ENCODE assay signal across 25 mouse cellular contexts in the genomic region with DNA sequence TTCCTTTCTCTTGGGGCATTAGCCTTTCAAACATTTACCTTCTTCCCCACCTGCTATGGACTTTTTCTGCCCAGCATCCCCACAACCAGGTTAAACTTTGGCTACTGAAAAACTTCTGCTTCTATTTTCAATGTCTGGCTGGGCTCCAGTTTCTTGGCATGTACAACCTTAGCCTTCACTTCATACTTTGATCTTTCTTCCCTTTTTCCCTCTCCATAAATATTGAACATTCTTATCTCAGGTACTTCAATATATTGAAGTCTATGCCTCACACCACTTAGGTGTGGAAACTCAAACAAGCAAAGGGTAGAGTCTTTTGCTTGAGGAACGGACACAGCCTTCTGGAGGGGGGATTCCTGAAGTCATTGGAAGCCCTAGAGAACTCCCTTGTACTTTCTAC.
"Had no signal": no experiment of that assay in that cellular context is flagged by ENCODE, and none has a peak within 500 bp of the region (broad histone marks: within the 10 kb centered on the region; RNA-seq: fewer than 3 reads in every experiment).

No protein-coding gene starts in this region.

- H3K27ac ChIP-seq: gastrocnemius, adult 2 months; heart, embryonic 13.5 days; heart, embryonic 15.5 days; hindbrain, embryonic 13.5 days; hindbrain, embryonic 15.5 days; hindbrain, postnatal 0 days; kidney, embryonic 15.5 days; kidney, postnatal 0 days; limb, embryonic 13.5 days had no signal

- H3K27me3 ChIP-seq: heart, embryonic 13.5 days; heart, embryonic 15.5 days; hindbrain, embryonic 13.5 days; hindbrain, embryonic 15.5 days; kidney, embryonic 15.5 days; limb, embryonic 13.5 days had no signal

- H3K9ac ChIP-seq: heart, embryonic 13.5 days; heart, embryonic 15.5 days; hindbrain, embryonic 13.5 days; hindbrain, embryonic 15.5 days; kidney, embryonic 15.5 days; limb, embryonic 13.5 days had no signal

- H3K36me3 ChIP-seq: heart, embryonic 13.5 days; heart, embryonic 15.5 days; hindbrain, embryonic 13.5 days; hindbrain, embryonic 15.5 days; kidney, embryonic 15.5 days; limb, embryonic 13.5 days had no signal

- H3K4me2 ChIP-seq: heart, embryonic 11.5 days; heart, embryonic 13.5 days; heart, embryonic 15.5 days; hindbrain, embryonic 13.5 days; hindbrain, embryonic 15.5 days; kidney, embryonic 15.5 days; limb, embryonic 13.5 days had no signal

- H3K4me1 ChIP-seq: heart, embryonic 13.5 days; heart, embryonic 15.5 days; hindbrain, embryonic 13.5 days; hindbrain, embryonic 15.5 days; kidney, embryonic 15.5 days; limb, embryonic 13.5 days had no signal

- H3K9me3 ChIP-seq: heart, embryonic 13.5 days; heart, embryonic 15.5 days; hindbrain, embryonic 13.5 days; hindbrain, embryonic 15.5 days; kidney, embryonic 15.5 days; limb, embryonic 13.5 days had no signal

- ATAC-seq: forebrain, embryonic 16.5 days; hindbrain, postnatal 0 days; intestine, embryonic 16.5 days had no signal

- DNase-seq: gastrocnemius, adult 2 months; gastrocnemius, postnatal 10 days; gastrocnemius, postnatal 25 days; heart, adult 18-20 months; heart, postnatal 14 days; heart, postnatal 36 days; kidney, adult 11 months; kidney, adult 2 months; kidney, adult 9 months; kidney, postnatal 14 days; kidney, postnatal 36 days; layer of hippocampus, adult 9-11 months; layer of hippocampus, postnatal 36 days; left cerebral cortex, postnatal 4 days had no signal

- H3K4me3 ChIP-seq: gastrocnemius, adult 2 months; heart, embryonic 13.5 days; heart, embryonic 15.5 days; hindbrain, embryonic 13.5 days; hindbrain, embryonic 15.5 days; kidney, embryonic 15.5 days; limb, embryonic 13.5 days had no signal
